Mouse (Mus musculus) gastrocnemius, postnatal 4 days (tissue): ENCODE data around the gene Myadm. TPM values are rescaled to one million over a fixed set of nuclear protein-coding genes. Genes with fewer than 3 reads are reported as not detected.
A peak's percentile ranks its signal among the peaks of the same experiment; 100 is the strongest.
"Not testable (repeated sequence)": the region's sequence is repeated elsewhere in the genome, so short reads cannot be mapped to it uniquely, and the experiment has no call there.

ENCODE experiments used
- DNase-seq, 2 experiments: peaks; one replicate each; pipeline ENCODE4 v3.0.0; 2021 to 2022; ENCODE audit warnings: low spot score in 2 of 2, mixed read lengths in 2 of 2
- long read RNA-seq, 2 experiments: library from polyadenylated mRNA; stranded (forward); transcript quantifications; one replicate each; pipeline ENCODE4 v2.0.0; 2021
- total RNA-seq, 2 experiments: library from RNA; stranded (reverse); gene quantifications; 2 replicates each; pipeline ENCODE4 v1.2.3; 2021

Myadm gene
- 100 to 1,000 TPM; 195 to 196 TPM for total RNA-seq
- long read RNA-seq, experiment 1, full-length matches to known transcripts = 219 of 253 reads
- long read RNA-seq, experiment 1, partial matches to known transcripts = 30 of 253 reads
- long read RNA-seq, experiment 1, other reads (novel, unspliced or antisense) = 4 of 253 reads
- long read RNA-seq, experiment 2, full-length matches to known transcripts = 231 of 272 reads
- long read RNA-seq, experiment 2, partial matches to known transcripts = 39 of 272 reads
- long read RNA-seq, experiment 2, other reads (novel, unspliced or antisense) = 2 of 272 reads

GRCm38 (mm10) chr7:3288976-3289970 lies at the start of gene Myadm, which contains the start of gene Prkcg:
Gene Myadm, plus strand, starts transcription at chr7:3289080.
Gene Prkcg, plus strand, starts transcription at chr7:3289179.
- peak; percentile 62 to 82 for DNase-seq

GRCm38 (mm10) chr7:3239193-3239592 lies 49.7 kb upstream of the Myadm start:
- DNase-seq = no peak

GRCm38 (mm10) chr7:3260701-3261100 lies 28.2 kb upstream of the Myadm start:
- no peak for DNase-seq

- DNase-seq = no peak
These were observed 27.4 kb upstream of the Myadm start for GRCm38 (mm10) chr7:3261446-3261845.

GRCm38 (mm10) chr7:3262789-3263188 lies 26.1 kb upstream of the Myadm start:
- no peak for DNase-seq

- no peak for DNase-seq
These were observed 24.4 kb upstream of the Myadm start for GRCm38 (mm10) chr7:3264390-3265022.

GRCm38 (mm10) chr7:3265311-3265710 lies 23.6 kb upstream of the Myadm start:
- DNase-seq = no peak

GRCm38 (mm10) chr7:3267261-3267660 lies 21.6 kb upstream of the Myadm start:
- DNase-seq = no peak

- DNase-seq = no peak
These were observed 21.0 kb upstream of the Myadm start for GRCm38 (mm10) chr7:3267888-3268287.

- DNase-seq = no peak
These were observed 20.6 kb upstream of the Myadm start for GRCm38 (mm10) chr7:3268291-3268690.

GRCm38 (mm10) chr7:3272206-3272605 lies 16.7 kb upstream of the Myadm start:
- no peak for DNase-seq

- no peak for DNase-seq
These were observed 13.3 kb upstream of the Myadm start for GRCm38 (mm10) chr7:3275455-3276170.

- DNase-seq = not testable (repeated sequence)
These were observed 12.1 kb upstream of the Myadm start for GRCm38 (mm10) chr7:3276781-3277180.

- no peak for DNase-seq
These were observed 8.7 kb upstream of the Myadm start for GRCm38 (mm10) chr7:3280080-3280653.

- no peak for DNase-seq
These were observed 8.2 kb upstream of the Myadm start for GRCm38 (mm10) chr7:3280654-3281153.

- DNase-seq = no peak
These were observed 7.1 kb upstream of the Myadm start for GRCm38 (mm10) chr7:3281741-3282140.

GRCm38 (mm10) chr7:3283081-3283875 lies 5.6 kb upstream of the Myadm start:
- no peak for DNase-seq

GRCm38 (mm10) chr7:3284604-3285003 lies 4.3 kb upstream of the Myadm start:
- DNase-seq = no peak

GRCm38 (mm10) chr7:3286036-3286435 lies 2.8 kb upstream of the Myadm start:
- no peak for DNase-seq

- no peak for DNase-seq
These were observed 1.7 kb upstream of the Myadm start for GRCm38 (mm10) chr7:3287186-3287585.
